Mouse (Mus musculus) kidney, embryonic 16.5 days (tissue): ENCODE data around the gene Plin5. TPM values are rescaled to one million over a fixed set of nuclear protein-coding genes. Genes with fewer than 3 reads are reported as not detected.

Source experiments
- ATAC-seq: fragments of 200-750 bp; cut with Nextera tagmentation; 2 replicates; pipeline ENCODE4 v1.8.0; 2017; ENCODE audit warnings: moderate TSS enrichment; ENCODE audit not compliant: low FRiP score, low TSS enrichment
- H3K27ac ChIP-seq: fragments of 300-500 bp; sonication (generic); 2 replicates; pipeline ENCODE4 v1.5.1; 2014; ENCODE audit warnings: low read length
- H3K27me3 ChIP-seq: fragments of 300-500 bp; sonication (generic); 2 replicates; pipeline ENCODE4 v1.6.1; 2014; ENCODE audit warnings: low read length, control low read depth, mixed read lengths; ENCODE audit not compliant: insufficient read depth
- H3K36me3 ChIP-seq: fragments of 300-500 bp; sonication (generic); 2 replicates; pipeline ENCODE4 v1.6.1; 2014; ENCODE audit warnings: low read length, control low read depth, mixed read lengths; ENCODE audit not compliant: insufficient read depth
- H3K4me1 ChIP-seq: fragments of 300-500 bp; sonication (generic); 2 replicates; pipeline ENCODE4 v1.6.1; 2014; ENCODE audit warnings: low read length, control low read depth, mixed read lengths; ENCODE audit not compliant: insufficient read depth
- H3K4me2 ChIP-seq: fragments of 300-500 bp; sonication (generic); replicated peaks from 2 replicates; pipeline ENCODE4 v1.6.1; 2014; ENCODE audit warnings: low read depth, low read length
- H3K4me3 ChIP-seq: fragments of 300-500 bp; sonication (generic); 2 replicates; pipeline ENCODE4 v1.5.1; 2014; ENCODE audit warnings: mild to moderate bottlenecking, low read length
- H3K9ac ChIP-seq: fragments of 300-500 bp; sonication (generic); replicated peaks from 2 replicates; pipeline ENCODE4 v1.6.1; 2014; ENCODE audit warnings: low read length
- H3K9me3 ChIP-seq: fragments of 300-500 bp; sonication (generic); 2 replicates; pipeline ENCODE4 v1.6.1; 2016; ENCODE audit warnings: low read length, control low read depth
- WGBS: fragments of 180-500 bp; shearing (Covaris S2); extraction: QIAGEN DNeasy Blood & Tissue Kit; methylation state at CpG from one replicate; pipeline ENCODE4 v1.1.7; 2014; 5-methylcytosine and 5-hydroxymethylcytosine counted together
- polyA plus RNA-seq: library from polyadenylated mRNA; unstranded; fragments of >200 nt; fragmentation: Nextera tagmentation; extraction: Ambion mirVana; gene quantifications from 2 replicates; pipeline ENCODE4 v1.2.1, GENCODE M21; 2015

Gene Plin5
- polyA plus RNA-seq, 1 experiment from 2014 or later, result 2.6 TPM

DNA sequence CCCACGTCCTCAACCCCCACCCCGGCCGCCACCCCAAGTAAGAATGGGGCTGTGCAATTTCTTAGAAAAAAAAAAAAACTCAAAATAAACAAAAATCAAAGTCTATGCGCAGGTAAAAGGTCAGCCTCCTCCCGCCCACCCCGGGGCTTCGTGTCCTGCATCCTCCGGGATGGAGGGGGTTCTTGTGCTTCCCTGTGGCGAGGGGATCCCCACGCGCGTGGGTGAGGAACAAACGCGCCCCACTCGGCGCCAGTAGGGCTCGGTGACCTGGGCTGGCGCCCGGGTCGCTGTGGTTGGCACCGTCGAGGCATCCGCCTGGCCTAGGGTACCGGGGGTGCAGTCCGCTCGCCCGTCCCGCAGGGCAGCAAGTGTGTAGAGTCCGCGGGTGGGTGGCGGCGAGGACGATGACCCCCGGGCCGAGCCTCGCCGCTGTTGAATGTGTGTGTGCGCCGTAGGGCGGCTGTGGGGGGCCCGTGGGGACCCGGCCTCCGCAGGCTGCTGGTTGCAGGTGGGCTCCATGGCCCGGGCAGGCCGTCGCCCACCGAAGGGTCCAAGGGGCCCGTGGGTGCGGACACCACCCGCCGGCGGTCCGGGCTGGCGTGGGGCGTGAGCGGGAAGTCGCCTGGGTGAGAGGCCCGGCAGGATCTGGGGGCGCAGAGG is 6.4 kb upstream of the Plin5 start:
- no peak for ATAC-seq

DNA sequence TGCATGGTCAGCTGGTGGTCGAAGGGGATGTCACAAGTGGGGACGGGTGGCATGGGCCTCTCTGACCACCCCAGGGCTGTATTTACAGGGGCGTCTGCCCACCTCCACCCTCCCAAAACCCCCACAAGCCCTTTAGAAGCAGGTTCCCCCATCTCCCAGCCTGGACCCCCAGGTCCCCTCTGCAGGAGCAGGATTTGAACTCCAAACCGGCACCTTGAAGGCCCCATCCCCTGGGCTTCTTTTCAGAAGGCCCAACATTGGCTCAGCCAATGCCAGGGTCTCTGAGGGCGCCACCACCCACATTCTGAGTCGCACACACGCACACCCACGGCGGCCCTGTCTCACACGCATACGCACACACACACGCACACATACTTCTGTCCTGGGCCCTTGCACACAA is 5.8 kb upstream of the Plin5 start:
- H3K4me1 ChIP-seq, result peaks cover 23% of the 10 kb centered on the region
- peaks cover 15% of the 10 kb centered on the region for H3K9me3 ChIP-seq
- no peak overlapping the region for H3K27ac ChIP-seq
- WGBS, result 81% methylated on average over 12 of the region's 12 CpGs
- peaks cover 66% of the 10 kb centered on the region for H3K27me3 ChIP-seq
- no peak overlapping the region for H3K4me3 ChIP-seq
- 0 out of 2 replicates have a peak, but pooled peaks cover 10% of the 10 kb centered on the region for H3K36me3 ChIP-seq
- no peak overlapping the region for H3K9ac ChIP-seq
- H3K4me2 ChIP-seq, result no peak overlapping the region
- ATAC-seq, result no peak

More for the DNA sequence above, 6.4 kb upstream of the Plin5 start:
- Histone ChIP-seq H3K4me3 (peak overlapping the region; percentile 50), H3K27ac (no peak overlapping the region), H3K4me2 (peak overlapping the region; percentile 87), H3K9ac (peak overlapping the region; percentile 72), H3K9me3 (peaks cover 15% of the 10 kb centered on the region), H3K27me3 (peaks cover 60% of the 10 kb centered on the region), H3K4me1 (peaks cover 23% of the 10 kb centered on the region), H3K36me3 (0 out of 2 replicates have a peak, but pooled peaks cover 10% of the 10 kb centered on the region)
- 45% methylated on average over 57 of the region's 59 CpGs for WGBS

DNA sequence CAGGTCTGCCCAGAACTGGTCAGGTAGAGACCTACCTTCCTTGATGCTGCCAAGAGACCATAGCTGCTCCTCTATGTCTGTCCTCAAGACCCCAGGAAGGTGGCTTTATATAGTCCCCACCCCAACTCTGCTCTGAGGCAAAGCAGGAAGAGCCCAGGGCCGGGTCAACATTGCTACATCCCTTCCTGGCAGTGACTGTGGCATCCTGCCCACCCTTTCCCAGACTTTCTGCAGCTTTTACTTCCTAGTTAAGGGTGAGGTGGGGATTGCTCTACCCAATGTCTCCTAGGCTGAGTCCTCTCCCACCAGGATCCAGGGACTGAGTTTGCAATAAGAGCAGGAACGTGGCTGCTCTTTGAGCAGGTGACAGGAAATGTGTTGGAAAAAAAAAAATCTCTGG is 4.4 kb upstream of the Plin5 start, which contains the start of gene Lrg1:
TSS of gene Lrg1 (minus strand) at position 176 of the 400 bp plus-strand sequence.
- Histone ChIP-seq H3K9ac (no peak within 1 kb of the TSS), H3K4me1 (peaks cover 29% of the 10 kb centered on the region), H3K4me2 (no peak within 1 kb of the TSS), H3K36me3 (0 out of 2 replicates have a peak, but pooled peaks cover 10% of the 10 kb centered on the region), H3K27ac (no peak within 1 kb of the TSS), H3K4me3 (peak within 1 kb of the TSS; percentile 31; the same call in 1 of the 2 replicates), H3K27me3 (peaks cover 71% of the 10 kb centered on the region), H3K9me3 (peaks cover 15% of the 10 kb centered on the region)
- no peak for ATAC-seq
- 65% methylated on average over 2 of the region's 2 CpGs for WGBS

DNA sequence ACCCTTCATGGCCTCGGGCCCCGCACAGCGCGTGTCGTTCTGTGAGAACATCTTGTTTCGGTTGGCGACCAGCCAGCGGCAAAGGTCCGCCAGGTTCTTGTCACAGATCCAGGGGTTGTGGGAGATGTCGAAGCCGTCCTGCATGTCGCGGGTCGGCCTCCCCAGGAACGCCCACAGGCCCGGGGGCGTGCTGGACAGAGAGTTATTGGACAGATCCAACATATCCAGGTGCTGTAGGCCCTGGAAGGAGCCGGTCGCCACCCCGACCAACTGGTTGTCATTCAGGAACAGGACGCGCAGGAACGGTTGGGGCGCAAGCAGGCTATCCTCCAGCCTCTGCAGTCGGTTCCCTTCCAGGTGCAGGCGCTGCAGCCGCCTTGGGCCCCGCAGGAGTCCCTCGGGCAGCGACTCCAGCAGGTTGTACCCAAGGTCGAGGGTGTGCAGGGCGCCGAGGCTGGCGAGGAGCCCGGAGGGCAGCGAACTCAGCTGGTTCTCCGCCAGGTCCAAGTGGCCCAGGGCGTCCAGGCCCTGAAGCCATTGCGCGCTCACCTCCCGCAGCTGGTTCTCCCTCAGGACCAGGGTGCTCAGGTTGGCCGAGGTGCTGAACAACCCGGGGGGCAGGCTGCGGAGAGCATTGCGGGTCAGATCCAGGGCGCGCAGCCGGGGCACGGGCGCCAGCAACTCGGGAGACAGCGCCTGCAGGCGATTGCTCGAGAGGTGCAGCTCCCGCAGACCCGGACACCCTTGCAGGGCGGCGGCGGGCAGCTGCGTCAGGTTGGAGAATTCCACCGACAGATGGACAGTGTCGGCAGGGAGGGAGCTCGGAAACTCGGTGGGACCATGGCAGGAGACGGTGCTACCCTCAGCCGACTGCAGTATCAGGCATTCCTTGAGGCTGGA is 2.8 kb upstream of the Plin5 start:
- no peak overlapping the region for H3K27ac ChIP-seq
- H3K27me3 ChIP-seq, result peaks cover 74% of the 10 kb centered on the region
- H3K9me3 ChIP-seq, result peaks cover 15% of the 10 kb centered on the region
- H3K4me3 ChIP-seq, result peak overlapping the region; percentile 31
- WGBS, result 3% methylated on average over 65 of the region's 66 CpGs
- H3K36me3 ChIP-seq, result 0 out of 2 replicates have a peak, but pooled peaks cover 10% of the 10 kb centered on the region
- peaks cover 30% of the 10 kb centered on the region for H3K4me1 ChIP-seq
- H3K4me2 ChIP-seq, result peak overlapping the region; percentile 46
- H3K9ac ChIP-seq, result 0 out of 2 replicates have a peak overlapping the region, but pooled peaks have one; percentile 31
- ATAC-seq, result peak; percentile 16; the same call in 1 of the 2 replicates

DNA sequence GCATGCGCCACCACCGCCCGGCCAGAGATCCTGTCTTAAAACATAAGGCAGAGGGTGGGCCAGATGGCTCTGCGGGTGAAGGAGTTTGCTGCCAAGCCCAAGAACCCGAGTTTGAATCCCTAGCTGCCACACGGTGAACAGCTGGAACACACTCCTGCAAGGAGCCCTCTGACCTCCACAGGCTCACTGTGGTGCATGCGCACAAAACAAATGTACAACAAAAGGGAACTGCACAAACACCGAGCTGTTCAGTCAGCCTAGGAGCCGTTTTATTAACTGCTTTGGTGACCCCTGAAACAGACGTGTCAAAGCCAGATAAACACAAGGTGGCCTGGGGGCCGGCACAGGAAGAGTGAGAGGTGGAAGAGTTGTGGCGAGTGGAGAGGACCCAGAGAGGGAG is 2.0 kb upstream of the Plin5 start:
- Histone ChIP-seq H3K27ac (no peak overlapping the region), H3K4me1 (peaks cover 26% of the 10 kb centered on the region), H3K4me3 (peak overlapping the region; percentile 31), H3K36me3 (0 out of 2 replicates have a peak, but pooled peaks cover 10% of the 10 kb centered on the region), H3K4me2 (peak overlapping the region; percentile 46), H3K27me3 (peaks cover 70% of the 10 kb centered on the region), H3K9ac (0 out of 2 replicates have a peak overlapping the region, but pooled peaks have one; percentile 22), H3K9me3 (peaks cover 15% of the 10 kb centered on the region)
- ATAC-seq, result no peak
- 24% methylated on average over 12 of the region's 12 CpGs for WGBS

DNA sequence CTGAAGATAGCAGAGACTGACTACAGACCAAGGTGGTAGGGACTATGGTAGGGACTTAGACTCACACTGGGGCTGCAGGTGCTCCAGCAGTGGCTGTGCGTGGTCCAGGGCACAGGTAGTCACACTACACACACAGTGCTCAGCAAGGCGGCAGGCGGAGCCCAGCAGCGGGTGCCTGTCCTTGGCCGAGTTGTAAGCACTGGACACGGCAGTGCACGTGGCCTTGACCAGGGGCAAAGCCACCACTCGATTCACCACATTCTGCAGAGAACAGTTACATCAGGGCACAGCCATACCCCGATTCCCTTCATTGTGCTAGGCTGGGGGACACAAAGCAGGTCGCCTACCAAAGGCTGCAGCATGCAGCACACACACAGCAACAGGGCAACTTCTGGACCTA is 1.2 kb downstream of the Plin5 start:
- ATAC-seq, result no peak

DNA sequence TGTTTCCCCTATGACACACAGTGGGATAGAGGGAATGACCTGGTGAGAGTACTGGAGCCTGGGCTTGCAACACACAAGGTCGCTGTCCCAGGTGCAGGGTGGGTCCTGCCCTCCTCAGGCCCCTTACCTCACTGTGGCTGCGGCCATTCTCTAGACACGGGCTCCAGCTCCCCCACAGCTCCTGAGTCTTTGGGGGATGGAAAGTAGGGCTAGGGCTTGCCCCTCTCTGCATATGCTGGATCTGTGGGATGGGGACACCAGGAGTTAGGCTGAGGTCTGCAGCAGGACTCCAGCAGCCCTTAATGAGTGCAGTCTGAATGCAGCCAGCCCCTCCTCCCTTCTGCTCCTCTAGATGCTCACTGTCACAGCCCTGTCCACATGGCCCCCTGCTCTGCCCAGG is 4.7 kb downstream of the Plin5 start:
- peaks cover 7% of the 10 kb centered on the region; the same call in 1 of the 2 replicates for H3K4me1 ChIP-seq
- no peak for ATAC-seq
- H3K9me3 ChIP-seq, result no peaks in the 10 kb centered on the region
- H3K9ac ChIP-seq, result no peak overlapping the region
- no peak overlapping the region for H3K27ac ChIP-seq
- H3K36me3 ChIP-seq, result no peaks in the 10 kb centered on the region
- H3K27me3 ChIP-seq, result peaks cover 6% of the 10 kb centered on the region; the same call in 1 of the 2 replicates
- WGBS, result 77% methylated on average over 3 of the region's 3 CpGs
- no peak overlapping the region for H3K4me2 ChIP-seq
- no peak overlapping the region for H3K4me3 ChIP-seq

More for the DNA sequence above, 1.2 kb downstream of the Plin5 start:
- H3K4me1 ChIP-seq, result peaks cover 21% of the 10 kb centered on the region
- no peaks in the 10 kb centered on the region for H3K36me3 ChIP-seq
- H3K9me3 ChIP-seq, result no peaks in the 10 kb centered on the region
- no peak overlapping the region for H3K4me2 ChIP-seq
- no peak overlapping the region for H3K9ac ChIP-seq
- WGBS, result 77% methylated on average over 10 of the region's 10 CpGs
- H3K27ac ChIP-seq, result no peak overlapping the region
- no peak overlapping the region for H3K4me3 ChIP-seq
- peaks cover 38% of the 10 kb centered on the region for H3K27me3 ChIP-seq

DNA sequence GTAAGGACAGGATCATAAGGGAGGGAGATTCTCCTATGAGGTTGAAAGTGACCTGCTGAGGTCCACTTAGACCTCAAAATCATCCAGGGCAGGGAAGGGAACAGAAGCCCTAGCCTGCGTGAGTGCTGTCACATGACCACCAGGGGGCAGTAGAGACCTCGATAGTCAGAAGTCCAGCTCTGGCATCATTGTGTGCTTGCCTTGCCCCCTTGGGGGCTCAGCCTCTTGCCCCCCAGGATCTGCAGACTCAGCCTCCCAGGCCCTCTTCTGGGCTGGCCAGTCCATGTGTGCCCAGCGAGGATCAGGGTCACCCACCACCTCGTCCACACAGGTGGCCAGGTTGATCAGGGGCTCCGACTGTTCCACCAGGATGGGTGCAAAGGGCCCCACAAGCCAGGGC is 5.5 kb downstream of the Plin5 start:
- no peak overlapping the region for H3K9ac ChIP-seq
- no peak overlapping the region for H3K4me2 ChIP-seq
- 0 out of 2 replicates have a peak, but pooled peaks cover under 1% of the 10 kb centered on the region for H3K4me1 ChIP-seq
- no peak overlapping the region for H3K4me3 ChIP-seq
- no peak overlapping the region for H3K27ac ChIP-seq
- peaks cover 4% of the 10 kb centered on the region; the same call in 1 of the 2 replicates for H3K27me3 ChIP-seq
- ATAC-seq, result peak; percentile 23; the same call in 1 of the 2 replicates
- 43% methylated on average over 5 of the region's 5 CpGs for WGBS
- no peaks in the 10 kb centered on the region for H3K36me3 ChIP-seq
- H3K9me3 ChIP-seq, result no peaks in the 10 kb centered on the region

DNA sequence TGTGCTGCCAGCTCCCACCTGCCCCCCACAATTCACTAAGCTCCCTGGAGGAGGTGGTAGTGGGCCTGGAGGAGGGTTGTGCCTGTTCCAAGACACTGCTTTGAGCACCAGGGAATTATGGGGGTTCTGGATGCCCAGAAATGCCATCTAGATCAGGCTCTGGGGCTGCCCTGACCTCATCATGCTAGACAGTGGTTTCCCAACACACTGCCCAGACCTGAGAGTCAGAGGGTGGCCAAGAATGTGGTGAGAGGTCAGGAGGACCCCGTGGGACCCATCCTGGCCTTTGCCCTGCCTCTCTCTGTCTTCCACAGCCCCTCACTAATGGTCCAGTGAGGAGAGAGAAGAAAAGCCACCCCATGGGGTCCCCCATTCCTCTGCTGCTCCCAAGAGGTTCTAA is 6.4 kb downstream of the Plin5 start:
- 64% methylated on average over 1 of the region's 1 CpGs for WGBS
- no peaks in the 10 kb centered on the region for H3K9me3 ChIP-seq
- H3K4me3 ChIP-seq, result no peak overlapping the region
- H3K27me3 ChIP-seq, result no peaks in the 10 kb centered on the region; the same call in 1 of the 2 replicates
- no peak overlapping the region for H3K27ac ChIP-seq
- no peak overlapping the region for H3K4me2 ChIP-seq
- no peaks in the 10 kb centered on the region for H3K36me3 ChIP-seq
- no peak for ATAC-seq
- H3K9ac ChIP-seq, result no peak overlapping the region
- H3K4me1 ChIP-seq, result no peaks in the 10 kb centered on the region
